Mouse (Mus musculus): ENCODE measurements around the gene Clp1.

GRCm38 (mm10) chr2:84715562-84716361, 11.4 kb downstream of the Clp1 start:
- TF ChIP-seq FLI1 (IDR thresholded peaks at IDR 0.05; ENCODE audit: low read length) = no peak
- TF ChIP-seq GATA1 (IDR thresholded peaks at IDR 0.05; ENCODE audit: borderline replicate concordance, low read length) = no peak
